Mouse (Mus musculus): ENCODE data around the gene Anapc15. TPM values are rescaled to one million over a fixed set of nuclear protein-coding genes. Genes with fewer than 3 reads are reported as not detected.

Gene Anapc15
- total and polyA plus RNA-seq, 3 experiments, result 20.5 to 128 (median 63.3) TPM

GRCm38 (mm10) chr7:101882413-101883154, 19.1 kb downstream of the Anapc15 start:
- DNase-seq (ENCODE audit: low spot score) (no peak), ATAC-seq (ENCODE audit: extremely low read depth, insufficient number of reproducible peaks, low FRiP score, poor library complexity, severe bottlenecking) (no peak)
- H3K27me3 ChIP-seq (ENCODE audit: insufficient read depth, low read length), result peaks cover 19% of the 10 kb centered on the region
- no peaks in the 10 kb centered on the region for H3K4me1 ChIP-seq (ENCODE audit: insufficient read depth, low read depth, low read length)
- no peak for TF ChIP-seq CTCF (IDR thresholded peaks at IDR 0.05; ENCODE audit: low read depth, low read length)
- no peaks in the 10 kb centered on the region for H3K36me3 ChIP-seq (replicated peaks)
- H3K9me3 ChIP-seq (replicated peaks), result no peaks in the 10 kb centered on the region
- no peak overlapping the region for H3K4me3 ChIP-seq (ENCODE audit: low read depth, low read length)

GRCm38 (mm10) chr7:101884160-101884559, 20.6 kb downstream of the Anapc15 start:
- no peak for DNase-seq (ENCODE audit: low spot score)
- TF ChIP-seq CTCF (IDR thresholded peaks at IDR 0.05; ENCODE audit: low read depth, low read length) (no peak), GATA2 (IDR thresholded peaks at IDR 0.05; ENCODE audit: borderline replicate concordance, low read depth, low read length) (no peak), TAL1 (conservative IDR thresholded peaks at IDR 0.05; ENCODE audit: low read depth, low read length) (no peak), POLR2AphosphoS5 (IDR thresholded peaks at IDR 0.05; ENCODE audit: insufficient replicate concordance, low read depth, low read length) (no peak), GATA1 (IDR thresholded peaks at IDR 0.05; ENCODE audit: borderline replicate concordance, low read length) (no peak)
- Histone ChIP-seq H3K4me3 (ENCODE audit: low read depth, low read length) (no peak overlapping the region), H3K27me3 (ENCODE audit: insufficient read depth, low read length) (peaks cover 17% of the 10 kb centered on the region), H3K36me3 (replicated peaks) (no peaks in the 10 kb centered on the region), H3K9me3 (replicated peaks) (no peaks in the 10 kb centered on the region), H3K4me1 (ENCODE audit: insufficient read depth, low read depth, low read length) (no peaks in the 10 kb centered on the region)
- no peak for ATAC-seq (ENCODE audit: extremely low read depth, insufficient number of reproducible peaks, low FRiP score, poor library complexity, severe bottlenecking)

- Histone ChIP-seq H3K36me3 (replicated peaks) (no peaks in the 10 kb centered on the region), H3K9me3 (replicated peaks) (no peaks in the 10 kb centered on the region), H3K4me1 (ENCODE audit: insufficient read depth, low read depth, low read length) (peaks cover under 1% of the 10 kb centered on the region; the same call in 1 of the 2 replicates), H3K27me3 (ENCODE audit: insufficient read depth, low read length) (peaks cover 21% of the 10 kb centered on the region), H3K4me3 (ENCODE audit: low read depth, low read length) (no peak overlapping the region)
- ATAC-seq (ENCODE audit: extremely low read depth, insufficient number of reproducible peaks, low FRiP score, poor library complexity, severe bottlenecking) (no peak), DNase-seq (ENCODE audit: low spot score) (no peak)
- TF ChIP-seq GATA1 (IDR thresholded peaks at IDR 0.05; ENCODE audit: borderline replicate concordance, low read length), result no peak
- no peak for TF ChIP-seq TAL1 (conservative IDR thresholded peaks at IDR 0.05; ENCODE audit: low read depth, low read length)
- no peak for TF ChIP-seq GATA2 (IDR thresholded peaks at IDR 0.05; ENCODE audit: borderline replicate concordance, low read depth, low read length)
- TF ChIP-seq CTCF (IDR thresholded peaks at IDR 0.05; ENCODE audit: low read depth, low read length), result no peak
- no peak for TF ChIP-seq POLR2AphosphoS5 (IDR thresholded peaks at IDR 0.05; ENCODE audit: insufficient replicate concordance, low read depth, low read length)
These were observed 22.8 kb downstream of the Anapc15 start for GRCm38 (mm10) chr7:101886274-101886673.

GRCm38 (mm10) chr7:101888460-101888859, 24.9 kb downstream of the Anapc15 start:
- DNase-seq (ENCODE audit: low spot score) (no peak), ATAC-seq (ENCODE audit: extremely low read depth, insufficient number of reproducible peaks, low FRiP score, poor library complexity, severe bottlenecking) (no peak)
- Histone ChIP-seq H3K36me3 (replicated peaks) (no peaks in the 10 kb centered on the region), H3K4me3 (ENCODE audit: low read depth, low read length) (no peak overlapping the region), H3K27me3 (ENCODE audit: insufficient read depth, low read length) (peaks cover 15% of the 10 kb centered on the region), H3K9me3 (replicated peaks) (no peaks in the 10 kb centered on the region), H3K4me1 (ENCODE audit: insufficient read depth, low read depth, low read length) (peaks cover 2% of the 10 kb centered on the region; the same call in 1 of the 2 replicates)
- TF ChIP-seq GATA2 (IDR thresholded peaks at IDR 0.05; ENCODE audit: borderline replicate concordance, low read depth, low read length), result no peak
- no peak for TF ChIP-seq POLR2AphosphoS5 (IDR thresholded peaks at IDR 0.05; ENCODE audit: insufficient replicate concordance, low read depth, low read length)

GRCm38 (mm10) chr7:101895695-101896094, 32.2 kb downstream of the Anapc15 start:
- TF ChIP-seq TAL1 (conservative IDR thresholded peaks at IDR 0.05; ENCODE audit: low read depth, low read length), result no peak
- no peak for TF ChIP-seq GATA1 (IDR thresholded peaks at IDR 0.05; ENCODE audit: borderline replicate concordance, low read length)
- TF ChIP-seq POLR2AphosphoS5 (IDR thresholded peaks at IDR 0.05; ENCODE audit: insufficient replicate concordance, low read depth, low read length), result no peak
- TF ChIP-seq CTCF (IDR thresholded peaks at IDR 0.05; ENCODE audit: low read depth, low read length), result no peak
- no peak for TF ChIP-seq GATA2 (IDR thresholded peaks at IDR 0.05; ENCODE audit: borderline replicate concordance, low read depth, low read length)
- Histone ChIP-seq H3K27me3 (ENCODE audit: insufficient read depth, low read length) (no peaks in the 10 kb centered on the region), H3K36me3 (replicated peaks) (peaks cover 31% of the 10 kb centered on the region), H3K9me3 (replicated peaks) (no peaks in the 10 kb centered on the region), H3K4me3 (ENCODE audit: low read depth, low read length) (peak overlapping the region; percentile 73), H3K4me1 (ENCODE audit: insufficient read depth, low read depth, low read length) (peaks cover 19% of the 10 kb centered on the region)
- ATAC-seq (ENCODE audit: extremely low read depth, insufficient number of reproducible peaks, low FRiP score, poor library complexity, severe bottlenecking), result no peak
- DNase-seq (ENCODE audit: low spot score), result no peak

GRCm38 (mm10) chr7:101896104-101897066, 32.9 kb downstream of the Anapc15 start:
- H3K4me1 ChIP-seq (ENCODE audit: insufficient read depth, low read depth, low read length), result peaks cover 17% of the 10 kb centered on the region

More at GRCm38 (mm10) chr7:101896104-101897066, 32.9 kb downstream of the Anapc15 start:
- H3K27me3 ChIP-seq (ENCODE audit: insufficient read depth, low read length), result no peaks in the 10 kb centered on the region
- peak overlapping the region; percentile 73 for H3K4me3 ChIP-seq (ENCODE audit: low read depth, low read length)
- ATAC-seq (ENCODE audit: extremely low read depth, insufficient number of reproducible peaks, low FRiP score, poor library complexity, severe bottlenecking) (peak; percentile 92), DNase-seq (ENCODE audit: low spot score) (peak; percentile 96)
- TF ChIP-seq TAL1 (conservative IDR thresholded peaks at IDR 0.05; ENCODE audit: low read depth, low read length), result no peak
- no peak for TF ChIP-seq GATA1 (IDR thresholded peaks at IDR 0.05; ENCODE audit: borderline replicate concordance, low read length)
- no peak for TF ChIP-seq POLR2AphosphoS5 (IDR thresholded peaks at IDR 0.05; ENCODE audit: insufficient replicate concordance, low read depth, low read length)
- TF ChIP-seq CTCF (IDR thresholded peaks at IDR 0.05; ENCODE audit: low read depth, low read length), result no peak
- no peak for TF ChIP-seq GATA2 (IDR thresholded peaks at IDR 0.05; ENCODE audit: borderline replicate concordance, low read depth, low read length)
- H3K9me3 ChIP-seq (replicated peaks), result no peaks in the 10 kb centered on the region
- peaks cover 38% of the 10 kb centered on the region for H3K36me3 ChIP-seq (replicated peaks)

Measured in G1E (cell line).